Mouse (Mus musculus): ENCODE results near the gene Fam118a.
"Not testable (repeated sequence)": the region's sequence is repeated elsewhere in the genome, so short reads cannot be mapped to it uniquely, and the experiment has no call there.

The Fam118a gene

DNA sequence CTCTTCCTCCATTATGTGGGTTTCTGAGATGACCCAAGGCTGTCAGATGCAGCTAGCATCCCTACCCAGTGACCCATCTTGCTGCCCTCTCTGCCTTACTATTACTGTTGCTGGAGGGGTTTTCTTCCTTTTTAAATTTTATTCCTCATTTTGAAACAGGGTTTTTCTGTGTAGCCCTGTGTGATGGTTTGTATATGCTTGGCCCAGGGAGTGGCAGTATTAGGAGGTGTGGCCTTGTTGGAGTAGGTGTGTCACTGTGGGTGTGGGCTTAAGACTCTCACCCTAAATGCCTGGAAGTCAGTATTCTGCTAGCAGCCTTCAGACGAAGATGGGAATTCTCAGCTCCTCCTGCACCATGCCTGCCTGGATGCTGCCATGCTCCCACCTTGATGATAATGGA is at the start of gene Fam118a:
Fam118a (plus strand) TSS at position 301 of the 400 bp plus-strand sequence.
- not testable (repeated sequence) for DNase-seq (ENCODE audit: low spot score)

DNA sequence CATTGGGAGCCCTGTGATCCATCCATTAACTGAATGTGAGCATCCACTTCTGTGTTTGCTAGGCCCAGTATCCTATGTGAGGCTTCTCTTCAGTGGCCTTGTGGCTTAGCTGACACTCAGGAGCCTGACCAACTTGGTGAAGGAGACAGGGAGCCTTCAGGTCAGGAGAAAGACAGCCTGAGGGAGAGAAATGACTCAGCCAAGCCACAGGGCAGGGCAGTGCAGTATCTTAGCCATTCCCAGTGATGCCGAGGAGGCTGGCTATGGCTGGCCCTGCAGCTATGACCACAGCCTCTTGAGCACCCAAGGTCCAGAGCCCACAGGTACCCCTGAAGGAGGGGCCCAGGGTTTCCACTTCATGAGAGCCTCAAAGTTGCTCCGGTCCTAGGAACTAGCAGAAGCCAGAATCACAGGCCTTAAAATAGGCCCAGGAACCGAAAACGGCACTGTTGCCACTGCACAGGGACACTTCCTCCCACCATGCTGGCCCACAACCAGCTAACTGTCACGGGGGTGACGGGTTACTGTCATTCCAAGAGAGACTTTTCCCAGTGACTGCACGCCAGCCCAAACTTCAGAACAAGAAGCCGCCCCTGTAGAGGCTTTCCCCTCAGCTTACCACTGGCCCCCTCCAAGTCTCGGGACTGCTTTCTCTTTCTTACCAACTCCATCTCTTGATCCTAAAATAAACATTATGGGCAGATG is 47.0 kb upstream of the Fam118a start:
- no peak for DNase-seq (ENCODE audit: low spot score)

DNA sequence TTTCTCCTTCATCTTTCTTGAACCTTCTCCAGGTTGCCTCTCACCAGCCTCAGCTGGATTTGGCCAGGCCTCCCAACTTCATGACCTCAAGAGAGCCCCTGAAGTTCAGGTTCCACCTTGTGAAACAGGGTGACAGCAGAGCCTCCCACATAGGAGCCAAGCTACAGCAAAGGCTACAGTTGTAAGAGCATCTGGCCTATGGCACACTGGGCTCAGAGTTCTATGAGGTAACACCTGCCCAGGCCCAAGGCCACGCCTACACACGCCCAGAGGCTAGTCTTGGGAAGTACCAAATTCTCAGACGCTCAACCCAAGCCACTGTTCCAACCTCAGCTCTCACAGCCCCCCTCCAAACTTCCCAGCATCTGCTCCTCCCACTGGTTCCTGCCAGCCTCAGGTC is 45.9 kb upstream of the Fam118a start:
- DNase-seq (ENCODE audit: low spot score): no peak

DNA sequence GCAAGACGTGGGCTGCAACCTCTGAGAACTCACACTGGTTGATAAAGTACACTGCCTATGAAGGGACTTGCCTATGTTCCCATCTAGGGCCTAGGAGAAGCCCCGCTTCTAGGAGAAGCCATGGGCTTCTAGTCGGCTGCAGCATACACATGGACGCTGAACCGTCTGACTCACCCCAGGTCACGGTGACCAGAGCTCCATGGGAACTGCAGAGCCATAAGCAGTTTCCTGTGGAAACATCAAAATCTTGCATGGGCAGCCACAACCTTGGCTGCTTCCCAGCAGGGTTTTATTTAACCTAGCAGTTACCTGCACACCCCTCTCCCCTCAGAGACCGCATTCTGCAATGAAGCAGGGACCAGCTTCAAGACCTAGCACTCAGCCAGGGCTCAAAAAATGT is 45.0 kb upstream of the Fam118a start:
- DNase-seq (ENCODE audit: low spot score): no peak

DNA sequence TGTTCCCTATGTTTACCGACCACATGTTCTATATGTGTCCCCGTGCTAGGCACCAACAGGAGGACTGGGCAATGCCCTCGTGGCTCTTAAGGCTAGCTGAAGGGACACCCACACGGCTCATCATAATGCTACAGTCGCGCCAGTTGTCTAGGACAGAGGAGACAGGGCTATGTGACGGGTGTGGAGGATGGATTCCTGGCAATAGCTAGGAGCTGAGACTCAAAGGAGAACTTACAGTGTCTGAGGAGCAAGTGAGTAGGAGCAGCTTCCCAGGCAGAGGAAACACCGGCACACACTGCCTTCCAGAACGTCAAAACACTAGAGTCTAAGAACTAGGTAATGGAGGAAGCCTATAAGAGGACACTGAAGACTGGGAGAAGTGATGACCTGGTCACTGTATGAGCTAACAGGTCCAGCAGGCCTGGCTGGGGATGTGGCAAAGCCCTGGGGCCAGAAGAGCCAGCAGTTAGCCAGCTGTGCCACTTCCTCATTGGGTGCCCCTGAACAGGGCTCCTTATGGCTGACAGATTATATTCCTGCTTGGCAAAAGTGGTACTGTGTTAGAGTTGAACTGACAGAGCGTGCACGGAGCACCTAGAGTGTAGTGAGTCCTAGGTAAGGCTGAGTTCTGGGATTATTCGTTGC is 43.1 kb upstream of the Fam118a start:
- DNase-seq (ENCODE audit: low spot score): no peak

DNA sequence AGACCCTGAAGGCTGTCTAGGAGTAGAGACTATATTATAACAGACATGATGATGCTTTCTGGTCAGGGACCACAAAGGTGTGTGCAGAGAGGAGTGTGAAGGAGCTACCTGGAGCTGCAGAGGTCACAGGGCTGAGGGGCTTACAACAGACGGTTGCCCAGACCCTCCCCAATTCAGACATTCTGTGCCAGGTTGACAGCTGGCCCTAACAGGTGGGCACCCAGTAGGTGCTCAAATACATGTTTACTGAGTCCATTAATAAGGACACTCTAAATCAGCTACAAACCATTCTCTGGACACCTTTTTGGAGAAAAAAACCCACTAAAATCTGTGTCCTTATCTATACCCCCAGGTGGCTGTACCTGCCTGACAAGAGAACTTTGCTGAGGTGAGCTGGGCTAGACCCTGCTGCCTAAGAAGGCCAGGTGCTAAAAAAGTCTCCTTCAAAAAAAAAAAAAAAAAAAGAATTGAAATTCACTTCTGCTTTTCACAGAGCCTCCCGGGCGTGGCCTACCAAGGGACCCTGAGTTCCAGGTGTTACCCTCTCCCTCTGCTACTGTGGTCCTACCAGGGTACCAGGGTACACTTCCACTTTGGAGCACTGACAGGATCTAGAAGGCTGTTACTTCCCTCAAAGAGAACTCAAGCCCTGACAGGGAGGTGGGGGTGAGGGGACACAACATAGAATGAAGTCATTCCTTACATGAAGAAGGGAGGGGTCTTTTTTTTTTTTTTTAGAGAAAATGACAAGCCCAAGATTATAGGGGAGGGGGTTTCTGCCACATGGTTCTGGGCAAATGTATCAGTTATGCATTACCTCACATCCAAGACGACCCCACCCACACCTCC is 42.4 kb upstream of the Fam118a start:
- DNase-seq (ENCODE audit: low spot score): no peak

DNA sequence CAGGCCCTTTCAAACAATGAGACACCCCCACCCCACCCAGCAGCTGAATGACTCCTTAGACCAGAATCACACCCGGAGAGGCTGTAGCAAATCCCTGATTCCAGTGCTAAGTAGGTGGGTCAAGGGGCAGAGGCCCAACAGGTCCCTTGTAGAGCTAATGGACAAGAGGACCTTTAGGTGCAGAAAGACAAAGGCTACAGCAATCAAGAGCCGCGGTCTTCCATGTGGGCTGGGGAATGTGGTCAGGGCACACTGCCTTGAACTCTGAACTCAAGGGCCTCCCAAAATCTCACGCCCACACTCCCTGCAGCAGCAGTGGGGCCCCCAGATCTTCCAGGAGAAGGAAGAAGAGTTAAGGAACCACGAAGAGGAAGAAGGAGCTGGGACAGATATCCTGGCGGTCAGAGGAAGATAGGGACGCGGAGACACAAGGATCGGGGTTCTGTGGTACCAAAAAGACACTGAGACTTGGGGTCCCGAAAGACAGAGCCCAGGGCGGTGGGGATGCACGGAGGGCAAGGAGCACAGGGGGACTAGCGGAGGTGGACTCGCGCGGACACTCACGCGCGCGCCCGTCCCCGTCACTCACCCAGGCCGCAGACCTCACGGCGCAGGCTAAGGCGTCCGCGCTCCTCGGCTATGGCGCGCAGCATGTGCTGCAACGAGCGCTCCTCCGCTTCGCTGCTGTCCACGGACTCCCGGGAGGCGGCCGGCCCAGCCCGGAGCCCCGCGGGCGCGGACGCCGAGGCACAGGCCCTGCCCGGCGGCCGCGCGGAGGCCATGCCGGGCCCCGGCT is 41.5 kb upstream of the Fam118a start:
- peak; percentile 38 for DNase-seq (ENCODE audit: low spot score)

DNA sequence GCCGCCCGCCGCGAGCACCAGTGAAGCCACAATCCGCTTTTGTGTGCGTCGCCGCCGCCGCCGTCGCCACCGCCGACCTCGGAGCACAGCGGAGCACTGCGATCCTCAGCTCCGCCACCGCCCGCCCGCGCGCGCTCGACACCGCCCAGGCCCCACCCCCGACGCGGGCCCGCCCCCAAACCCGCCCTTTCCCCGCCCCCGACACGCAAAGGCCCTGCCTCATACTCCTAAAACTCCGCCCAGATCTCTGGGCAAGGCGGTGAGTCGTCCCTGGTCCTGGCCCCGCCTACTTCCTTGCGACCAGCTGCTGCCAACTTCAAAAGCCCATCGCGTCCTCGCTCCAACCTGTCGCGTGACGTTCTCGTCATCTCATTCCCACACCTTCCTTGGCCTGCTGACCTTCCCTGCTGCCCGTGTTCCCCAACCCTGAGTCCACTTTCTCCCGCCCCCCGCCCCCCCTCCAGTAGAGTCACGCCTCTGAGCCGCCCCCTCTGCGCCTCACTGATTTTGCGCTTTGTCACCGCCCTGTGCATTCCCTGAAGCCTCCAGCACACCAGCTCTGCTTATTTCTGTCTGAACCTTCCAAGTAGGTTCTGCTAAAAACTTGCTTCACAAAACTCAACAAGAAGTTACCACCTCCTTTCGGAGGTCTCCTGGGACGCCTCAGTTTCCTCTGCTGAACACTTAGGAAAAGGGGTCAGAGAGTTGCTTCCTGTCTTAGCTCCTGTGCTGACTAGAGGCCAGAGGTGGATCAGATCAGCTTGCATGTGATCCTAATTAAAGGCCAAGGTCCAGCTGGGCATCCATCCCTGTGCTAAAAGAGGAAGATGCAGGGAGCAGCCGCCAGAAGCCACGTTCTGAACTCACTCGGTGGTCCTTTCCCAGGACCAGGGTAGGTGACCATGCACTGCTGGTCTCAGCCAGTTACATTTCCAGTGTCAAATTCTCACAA is 40.6 kb upstream of the Fam118a start, which contains the start of gene 5031439G07Rik:
5031439G07Rik (minus strand) TSS at position 678 of the 952 bp plus-strand sequence.
- DNase-seq (ENCODE audit: low spot score): peak; percentile 97

DNA sequence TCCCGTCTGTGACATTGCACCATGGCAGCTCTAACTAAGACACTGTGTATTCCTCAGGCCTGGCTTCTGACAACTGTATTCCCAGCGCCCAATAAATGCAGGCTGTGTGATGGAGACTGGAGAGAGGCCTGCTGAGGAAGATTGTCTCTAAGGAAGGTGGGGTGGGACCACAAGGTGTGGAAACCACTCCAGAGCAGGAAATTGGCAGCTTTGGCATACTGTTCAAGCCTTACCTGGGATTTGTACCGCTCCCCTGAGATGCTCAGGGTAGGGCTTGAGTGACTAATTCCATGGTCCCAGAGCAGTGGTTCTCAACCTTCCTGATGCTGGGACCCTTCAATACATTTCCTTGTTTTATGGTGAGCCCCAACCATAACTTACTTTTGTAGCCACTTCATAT is 39.6 kb upstream of the Fam118a start:
- DNase-seq (ENCODE audit: low spot score): no peak

DNA sequence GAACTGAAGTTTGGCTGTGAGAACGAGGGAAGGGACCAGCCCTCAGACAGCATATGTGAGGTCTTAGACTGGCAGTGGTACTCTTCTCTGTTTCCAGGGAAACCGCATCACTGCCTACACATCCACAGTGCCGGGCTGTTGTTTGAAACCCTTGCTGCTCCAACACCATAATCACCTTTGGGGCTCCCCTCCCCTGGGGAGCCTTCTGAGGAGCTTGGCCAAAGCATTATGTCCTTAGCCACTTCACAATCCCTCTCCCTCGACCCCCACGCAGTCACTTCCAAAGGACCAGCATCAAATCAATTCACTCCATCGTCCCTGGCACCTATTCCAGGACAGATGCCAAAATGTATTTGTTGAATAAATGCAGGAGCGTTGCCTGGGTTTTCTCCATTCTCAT is 39.0 kb upstream of the Fam118a start:
- DNase-seq (ENCODE audit: low spot score): no peak

DNA sequence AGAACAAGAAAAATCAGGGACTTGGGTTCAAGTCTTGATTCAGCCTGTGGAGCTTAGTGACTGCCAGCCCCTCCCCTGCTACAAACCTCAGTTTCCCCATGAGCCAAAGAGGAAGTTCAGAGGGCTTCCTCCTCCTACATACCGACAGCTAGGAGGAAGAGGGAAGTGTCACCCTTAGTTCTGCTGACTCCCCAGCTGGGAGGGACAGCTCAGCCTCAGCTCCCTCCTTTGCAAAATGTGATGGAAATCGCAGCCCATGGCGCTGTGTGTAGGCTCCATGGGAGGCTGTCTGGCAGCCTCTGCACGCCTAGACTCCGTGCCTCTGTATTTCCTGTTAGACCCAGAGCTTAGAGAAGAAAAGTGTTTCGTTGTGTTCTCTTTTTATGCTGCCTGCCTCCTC is 34.2 kb upstream of the Fam118a start:
- DNase-seq (ENCODE audit: low spot score): no peak

DNA sequence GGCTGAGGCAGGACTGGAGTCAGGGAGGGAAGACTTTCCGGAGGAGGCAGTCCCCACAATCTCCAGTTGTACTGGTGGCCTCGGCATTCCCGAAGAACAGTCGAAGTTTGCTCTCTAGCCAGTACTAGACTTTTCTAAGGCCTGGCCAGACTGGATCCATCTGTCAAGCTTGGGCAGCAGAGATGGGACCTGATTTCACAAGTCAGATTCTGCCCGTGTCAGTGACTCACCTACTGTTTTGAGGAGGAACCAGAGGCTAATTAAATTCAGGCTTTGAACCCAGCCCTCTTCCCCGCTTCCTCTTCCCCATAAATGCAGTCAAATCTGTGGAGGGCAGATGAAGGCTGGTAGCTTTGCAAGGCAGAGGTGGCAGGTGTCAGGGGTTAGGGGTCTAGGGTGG is 33.7 kb upstream of the Fam118a start:
- DNase-seq (ENCODE audit: low spot score): no peak

DNA sequence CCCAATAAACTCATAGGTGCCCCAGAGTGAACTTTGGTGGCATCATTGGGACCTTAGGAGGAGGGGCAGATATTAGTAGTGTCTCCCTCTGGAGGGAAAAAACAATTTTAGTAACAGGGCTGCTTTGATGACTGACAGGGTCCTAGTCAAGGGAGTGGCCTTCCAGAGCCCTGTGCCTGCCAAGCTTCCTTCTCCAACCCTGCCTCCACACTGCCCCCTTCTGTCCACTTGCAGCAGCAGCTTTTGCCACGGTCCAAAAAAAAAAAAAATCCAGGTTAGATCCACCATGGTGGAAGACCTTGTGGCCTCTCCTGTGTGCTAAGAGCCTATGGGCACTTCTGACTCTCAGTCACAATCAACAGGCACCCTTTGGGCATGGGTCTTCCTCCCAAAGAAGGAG is 32.8 kb upstream of the Fam118a start:
- DNase-seq (ENCODE audit: low spot score): no peak

DNA sequence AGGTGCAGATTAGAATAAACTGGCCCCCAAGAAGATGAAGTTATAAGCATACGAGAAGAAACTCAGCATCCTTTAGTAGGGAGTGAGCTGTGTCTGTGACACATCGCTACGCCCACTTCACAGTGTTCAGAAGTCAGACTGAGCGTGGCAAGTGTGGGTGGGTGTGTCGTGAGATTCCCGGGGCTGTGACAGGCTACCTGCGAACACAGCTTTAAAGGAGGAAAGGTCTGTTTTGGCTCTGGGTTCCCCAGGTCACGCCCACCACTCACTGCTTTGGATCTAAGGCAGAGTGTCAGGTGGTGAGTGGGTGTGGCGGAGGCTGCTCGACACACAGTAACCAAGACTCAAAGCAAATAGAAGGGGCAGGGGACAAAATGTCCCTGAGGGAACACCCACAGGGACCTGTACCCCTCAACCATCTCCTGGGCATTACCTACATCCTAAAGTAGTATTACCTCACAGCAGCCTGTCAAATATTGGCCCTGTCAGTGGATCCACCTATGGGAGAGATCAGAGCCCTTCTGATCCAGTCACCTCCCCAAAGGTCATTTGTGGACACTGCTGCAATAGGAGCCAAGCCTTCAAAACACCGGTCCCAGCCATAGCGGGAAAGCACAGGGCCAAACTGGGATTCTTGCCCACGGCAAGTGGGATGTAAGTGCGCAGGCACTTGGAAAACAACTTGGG is 30.8 kb upstream of the Fam118a start:
- no peak for DNase-seq (ENCODE audit: low spot score)

DNA sequence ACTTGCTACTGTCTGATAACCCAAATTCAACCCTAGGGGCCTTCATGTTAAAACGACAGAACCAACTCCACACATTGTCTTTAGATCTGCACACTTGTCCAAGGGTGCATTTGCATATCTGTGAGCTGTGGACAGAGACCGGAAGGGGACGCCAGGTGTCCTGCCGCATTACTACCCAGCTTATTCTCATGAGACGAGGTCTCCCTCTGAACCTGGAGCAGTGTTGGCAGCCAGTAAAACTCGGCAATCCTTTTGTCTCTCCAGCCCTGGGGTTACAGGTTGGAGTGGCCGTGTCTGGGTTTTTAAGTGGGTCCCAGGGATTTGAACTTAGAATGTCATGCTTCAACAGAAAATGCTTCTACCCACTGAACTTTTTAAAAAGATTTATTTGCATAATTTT is 28.8 kb upstream of the Fam118a start:
- DNase-seq (ENCODE audit: low spot score): no peak

DNA sequence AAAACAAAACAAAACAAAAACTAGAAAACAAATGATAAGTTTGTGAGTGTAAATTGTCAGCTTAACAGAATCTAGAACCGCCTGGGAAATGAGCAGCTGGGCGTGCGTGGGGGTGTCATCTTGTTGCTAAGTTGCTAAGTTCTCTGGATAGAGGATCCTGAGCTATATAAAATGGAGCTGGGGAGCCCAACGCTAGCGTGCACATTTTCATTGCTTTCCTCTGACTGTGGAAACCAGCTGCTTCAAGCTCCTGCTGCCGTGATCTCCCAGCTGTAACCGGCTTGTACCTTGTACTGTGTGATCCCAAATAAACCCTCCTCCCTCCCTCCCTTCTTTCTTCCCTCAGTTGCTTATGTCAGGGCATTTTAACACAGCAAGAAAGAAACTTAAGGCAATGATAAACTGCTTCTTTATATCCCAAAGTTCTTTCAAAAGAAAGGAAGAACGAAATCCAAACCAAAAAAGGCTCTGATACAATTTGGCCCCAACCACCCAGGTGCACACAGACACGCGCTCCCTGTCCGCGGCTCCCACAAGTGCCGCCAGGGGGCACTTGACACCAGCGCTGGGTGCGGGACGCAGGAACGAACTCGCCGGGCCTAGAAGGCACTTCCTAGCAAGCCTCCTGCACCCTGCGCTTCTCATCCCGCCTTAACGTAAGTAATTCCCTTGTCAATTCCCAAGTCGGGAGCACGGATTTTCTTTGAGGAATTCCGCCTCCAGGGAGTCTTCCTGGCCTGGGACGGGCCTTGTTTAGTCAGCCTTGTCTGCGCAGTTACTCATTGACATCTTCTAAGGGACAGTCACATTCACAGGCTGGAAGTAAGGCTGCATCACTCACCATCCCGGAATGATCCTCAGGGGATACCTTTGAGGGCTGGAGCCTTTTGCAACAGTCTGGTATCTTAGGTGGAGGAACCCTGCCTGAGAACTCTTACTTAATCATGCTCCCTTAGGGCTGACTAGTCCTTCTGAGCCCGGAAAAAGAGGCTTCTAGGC is 27.5 kb upstream of the Fam118a start:
- peak; percentile 75 for DNase-seq (ENCODE audit: low spot score)

DNA sequence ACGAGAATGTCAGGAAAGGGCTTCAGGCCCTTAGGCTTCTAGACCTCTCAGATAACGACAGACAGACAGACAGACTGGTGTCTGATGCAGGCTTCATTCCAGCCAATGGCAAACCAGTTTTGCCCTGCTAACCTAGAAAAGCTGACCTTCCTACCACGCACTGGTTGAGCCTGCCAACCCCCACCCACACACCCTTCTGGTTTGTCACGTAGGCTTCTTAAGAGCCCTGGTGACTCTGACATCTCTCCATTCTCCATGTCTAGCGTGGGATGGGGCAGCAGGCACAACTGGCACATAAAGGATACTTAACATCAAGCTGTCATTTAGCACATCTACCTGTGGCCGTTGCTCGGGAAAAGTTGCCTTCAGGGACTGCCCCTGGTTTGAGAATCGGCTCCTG is 19.1 kb upstream of the Fam118a start:
- no peak for DNase-seq (ENCODE audit: low spot score)

DNA sequence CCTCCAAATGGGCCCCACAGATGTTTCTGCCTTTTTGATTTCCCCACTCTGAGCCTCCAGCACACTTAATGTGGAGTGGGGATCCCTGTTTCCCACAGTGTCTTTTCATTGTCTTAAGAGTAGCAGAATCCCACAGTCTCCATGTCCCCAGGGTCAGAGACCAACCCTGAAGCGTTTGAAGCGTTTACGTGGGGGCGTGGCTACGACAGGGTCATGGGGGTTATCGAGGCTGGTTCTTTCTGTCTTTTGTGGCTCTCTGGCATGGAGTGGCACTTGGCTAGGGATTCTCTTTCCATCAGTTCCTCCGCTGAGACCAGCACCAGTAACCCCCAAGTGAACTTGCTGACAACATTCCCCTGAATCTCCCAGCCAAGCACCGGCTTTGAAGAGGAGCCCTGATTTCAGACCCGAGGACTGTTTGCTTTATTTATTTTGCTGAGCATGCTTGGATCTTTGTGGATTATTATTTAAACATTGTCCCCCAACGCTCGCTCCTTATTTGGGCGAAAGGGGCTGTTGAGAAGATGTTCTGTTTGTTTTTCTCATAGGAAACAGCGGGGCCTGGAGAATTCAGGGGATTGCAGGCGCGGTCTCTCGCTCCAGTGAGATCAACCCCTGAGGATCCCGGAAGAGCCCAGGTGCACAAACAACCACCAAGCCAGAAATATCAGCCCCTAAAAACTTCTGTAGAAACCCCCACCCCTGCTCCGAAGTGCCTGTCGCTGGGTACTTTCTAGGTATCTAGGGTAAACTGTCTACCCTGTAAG is 16.7 kb upstream of the Fam118a start:
- DNase-seq (ENCODE audit: low spot score): peak; percentile 67

Measured in yolk sac, embryonic 10.5 days (tissue).